Mouse (Mus musculus): ENCODE measurements around the gene Cntnap2. TPM values are rescaled to one million over a fixed set of nuclear protein-coding genes. Genes with fewer than 3 reads are reported as not detected.

The Cntnap2 gene
- polyA plus RNA-seq, 2 experiments from 2014 or later, result 0.07 TPM; not detected in 1

- no peak for ATAC-seq
Measured at GRCm38 (mm10) chr6:45945144-45945985, 886.2 kb downstream of the Cntnap2 start.

GRCm38 (mm10) chr6:45954773-45955172, 895.6 kb downstream of the Cntnap2 start:
- no peak for ATAC-seq

GRCm38 (mm10) chr6:45964494-45964893, 905.3 kb downstream of the Cntnap2 start:
- ATAC-seq, result no peak

GRCm38 (mm10) chr6:45974471-45975154, 915.5 kb downstream of the Cntnap2 start:
- no peak for ATAC-seq

GRCm38 (mm10) chr6:45979171-45979570, 920.0 kb downstream of the Cntnap2 start:
- ATAC-seq, result no peak

DNA sequence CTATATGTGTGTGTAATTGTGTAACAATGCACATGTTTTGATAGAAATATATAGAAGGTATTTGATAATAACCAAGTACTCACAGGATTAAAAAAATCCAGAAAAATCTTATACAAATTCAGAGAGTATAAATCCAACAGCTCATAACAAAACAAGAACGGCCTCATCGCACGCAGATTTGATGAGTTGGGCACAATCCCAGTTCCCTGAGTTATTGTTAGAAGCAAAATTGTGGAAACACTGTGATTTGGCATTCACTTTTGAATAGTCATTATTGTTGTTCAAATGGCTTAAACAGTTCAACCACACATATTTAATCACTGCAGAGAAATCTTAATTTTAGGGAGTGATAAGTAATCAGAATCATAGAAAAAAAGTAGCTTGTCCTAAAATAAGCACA, 928.9 kb downstream of the Cntnap2 start:
- no peak for ATAC-seq

- ATAC-seq, result no peak
Measured at GRCm38 (mm10) chr6:45991086-45991485, 931.9 kb downstream of the Cntnap2 start.

DNA sequence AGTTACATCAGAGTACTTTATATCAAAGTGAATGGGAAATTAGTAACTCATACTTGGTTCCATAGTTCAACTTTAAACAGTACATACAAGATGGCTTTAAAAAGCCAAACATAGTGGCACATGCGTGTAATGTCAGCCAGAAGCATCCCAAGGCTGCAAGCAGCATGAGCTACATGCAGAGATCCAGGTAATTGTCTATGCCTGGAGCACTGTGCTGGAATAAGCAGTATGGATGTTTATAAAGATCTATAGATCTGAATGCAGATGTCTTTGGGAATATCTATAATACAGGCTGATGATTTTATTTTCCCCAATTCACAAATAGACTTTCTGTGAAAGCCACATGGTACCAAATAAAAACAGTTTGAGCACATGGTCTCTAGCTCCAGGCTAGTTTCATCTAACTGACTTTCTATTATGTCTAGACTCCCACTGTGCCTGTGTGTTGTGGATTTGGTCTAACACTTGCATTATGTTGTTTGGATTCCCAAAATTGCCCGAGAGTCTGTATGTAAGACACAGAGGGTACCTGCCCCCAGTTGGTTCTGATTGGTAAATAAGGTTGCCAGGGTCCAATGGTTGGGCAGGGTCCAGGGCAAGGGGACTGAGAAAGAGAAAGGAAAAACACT, 963.5 kb downstream of the Cntnap2 start:
- no peak for ATAC-seq

GRCm38 (mm10) chr6:46031821-46032594, 972.9 kb downstream of the Cntnap2 start:
- no peak for ATAC-seq

- ATAC-seq, result no peak
Measured at GRCm38 (mm10) chr6:46033108-46033507, 974.0 kb downstream of the Cntnap2 start.

- no peak for ATAC-seq
Measured at GRCm38 (mm10) chr6:46040671-46041070, 981.5 kb downstream of the Cntnap2 start.

DNA sequence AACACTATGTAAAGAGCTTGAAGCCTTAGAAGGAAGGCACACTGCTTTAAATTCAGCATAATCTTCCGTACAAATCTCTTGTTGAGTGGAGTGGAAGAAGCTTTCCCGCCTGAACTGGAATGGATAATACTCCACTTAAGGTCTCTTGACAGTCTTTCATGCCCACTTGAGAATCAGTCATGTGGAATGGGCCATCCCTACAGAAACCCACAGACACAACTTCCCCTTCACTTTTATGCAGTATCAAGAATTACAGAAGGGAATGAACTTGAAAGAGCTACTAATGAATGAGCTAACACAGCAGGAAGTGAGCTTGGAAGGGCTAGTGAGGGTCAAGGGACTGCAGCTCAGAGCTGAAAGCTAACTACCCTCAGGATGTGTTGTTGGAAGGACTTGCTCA, 1021.1 kb downstream of the Cntnap2 start:
- no peak for ATAC-seq

DNA sequence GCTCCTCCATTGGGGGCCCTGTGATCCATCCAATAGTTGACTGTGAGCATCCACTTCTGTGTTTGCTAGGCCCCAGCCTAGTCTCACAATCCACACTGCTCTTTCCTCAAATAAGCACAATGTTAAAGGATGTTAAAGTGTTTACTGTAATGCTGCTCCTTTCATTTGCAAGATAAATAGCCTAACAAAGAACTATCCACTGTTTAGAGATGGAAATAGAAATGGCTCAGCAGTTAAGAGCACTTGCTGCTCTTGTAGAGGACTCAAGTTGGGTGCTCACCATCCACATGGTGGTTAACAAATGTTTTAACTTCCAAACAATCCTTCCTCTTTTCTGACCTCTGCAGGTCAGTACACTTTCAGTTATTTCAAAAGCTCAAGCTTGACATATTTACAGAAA, 1022.3 kb downstream of the Cntnap2 start:
- no peak for ATAC-seq

DNA sequence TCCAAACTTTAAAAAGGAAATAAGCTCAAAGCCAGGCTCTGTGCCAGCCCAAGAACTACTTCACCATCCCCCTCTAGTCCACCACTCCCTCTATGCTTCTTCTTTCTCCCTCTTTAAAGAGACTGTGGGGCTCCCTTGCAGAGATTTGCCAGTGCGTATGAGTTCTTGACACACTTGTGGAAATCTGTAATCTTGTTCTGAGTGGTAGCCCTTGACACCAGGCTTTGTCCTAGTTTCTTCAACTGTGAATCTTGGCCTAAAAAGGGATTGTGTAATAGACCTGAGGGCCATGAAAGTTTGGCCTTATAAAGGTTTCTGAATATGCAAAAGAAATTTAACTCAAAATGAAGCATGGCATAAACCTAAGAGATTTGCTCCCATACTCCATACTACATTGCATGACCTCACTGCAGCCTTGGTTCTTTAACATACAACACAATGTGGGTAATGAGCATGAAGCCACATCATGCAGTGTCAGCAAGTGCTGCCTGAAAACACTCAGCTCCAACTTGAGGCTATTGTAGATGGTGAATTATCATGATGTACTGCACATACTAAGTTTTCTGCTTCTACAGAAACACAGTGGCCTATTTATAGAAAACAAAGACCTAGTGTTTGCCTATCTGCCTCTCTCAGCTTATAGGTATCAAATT, 1084.2 kb downstream of the Cntnap2 start:
- no peak for ATAC-seq

DNA sequence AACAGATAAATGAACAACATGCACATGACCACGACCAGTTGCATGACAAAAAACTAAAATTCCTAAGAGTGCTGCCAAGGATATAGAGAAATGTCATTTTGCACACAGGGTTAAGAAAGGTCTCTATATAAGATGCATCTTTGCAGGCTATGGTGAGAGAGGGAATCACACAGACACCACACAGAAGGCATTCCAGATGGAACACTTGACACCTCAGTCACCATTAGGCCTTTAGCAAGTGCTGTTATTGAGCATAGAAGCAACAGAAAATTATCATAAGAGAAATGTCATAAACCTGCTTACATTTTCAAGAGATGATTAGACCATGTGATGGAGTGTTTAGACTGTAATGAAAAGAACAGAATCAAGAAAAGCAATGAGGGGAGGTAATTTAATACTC, 1107.7 kb downstream of the Cntnap2 start:
- no peak for ATAC-seq

DNA sequence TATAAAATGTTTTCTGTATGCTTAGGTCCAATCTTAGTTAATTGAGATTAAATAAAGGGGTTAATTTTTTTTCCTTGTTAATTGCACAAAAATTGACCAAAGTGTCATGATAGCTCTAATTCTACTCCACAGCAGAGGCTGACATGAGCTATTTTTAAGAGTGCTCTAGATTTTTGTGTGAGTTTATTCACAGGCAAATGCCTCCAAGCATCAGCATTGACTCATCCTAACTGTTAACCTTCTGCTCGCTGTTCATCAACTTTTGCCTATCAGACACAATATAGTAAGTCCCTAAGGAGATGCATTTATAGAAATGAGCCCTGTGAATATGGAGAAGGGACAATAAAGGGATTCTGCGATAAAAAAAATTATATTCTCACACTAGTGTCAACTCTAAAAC, 1138.1 kb downstream of the Cntnap2 start:
- no peak for ATAC-seq

GRCm38 (mm10) chr6:46201828-46202227, 1142.7 kb downstream of the Cntnap2 start:
- ATAC-seq, result no peak

DNA sequence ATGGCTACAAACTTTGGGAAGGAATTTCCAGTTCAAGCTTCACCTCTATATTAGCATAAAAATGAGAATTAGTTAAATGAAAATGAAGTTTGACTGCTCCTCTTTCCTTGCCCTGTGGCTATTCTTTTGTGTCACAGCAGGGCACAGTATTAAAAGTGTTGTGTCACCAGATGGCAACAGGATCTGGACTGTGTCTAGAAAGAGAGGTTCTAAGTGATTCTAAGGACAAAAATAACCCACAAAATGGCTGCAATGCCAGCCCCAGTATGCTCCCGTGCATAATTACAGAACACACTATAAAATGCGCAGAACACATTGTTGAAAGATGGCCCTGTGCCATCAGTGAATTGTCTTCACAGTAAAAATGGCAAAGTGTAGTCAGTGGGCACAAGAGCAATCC, 1146.4 kb downstream of the Cntnap2 start:
- no peak for ATAC-seq

DNA sequence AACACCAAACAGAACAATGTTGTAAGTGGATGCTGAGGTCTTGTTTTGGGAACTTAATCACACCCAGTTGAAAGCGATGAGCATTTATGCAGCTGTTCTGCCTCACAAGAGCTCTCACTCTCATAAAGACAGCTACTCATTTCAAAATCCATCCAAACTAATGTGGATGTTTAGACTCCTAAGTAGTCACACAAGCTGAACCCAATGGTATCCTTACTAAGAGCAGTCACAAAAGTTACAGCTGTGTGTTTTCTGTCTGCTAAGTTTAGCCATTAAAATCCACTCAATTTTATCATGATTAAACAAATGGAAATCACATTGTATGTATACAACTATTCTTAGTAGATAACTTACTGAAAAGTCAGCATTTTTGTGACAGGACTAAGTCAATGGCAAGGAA, 1173.7 kb downstream of the Cntnap2 start:
- ATAC-seq, result no peak

DNA sequence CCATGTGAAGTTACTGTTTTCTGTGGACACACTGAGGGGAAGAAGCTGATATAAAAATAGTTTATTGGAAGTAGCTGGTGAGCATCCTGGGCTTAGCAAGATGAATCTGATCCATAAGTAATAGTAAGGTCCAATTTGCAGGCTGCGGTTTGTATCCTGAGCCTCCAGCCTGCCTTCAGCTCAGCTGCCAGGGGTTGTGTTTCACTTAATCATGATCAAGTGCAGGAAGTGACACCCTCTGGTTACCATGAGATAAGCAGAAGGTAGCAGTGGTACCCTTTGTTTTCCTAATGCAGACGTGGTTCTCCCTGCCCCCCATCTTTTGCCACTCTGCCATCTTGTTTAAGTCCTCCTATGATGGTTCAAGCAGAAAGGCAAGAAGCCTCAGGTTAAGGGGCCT, 1181.2 kb downstream of the Cntnap2 start:
- ATAC-seq, result no peak

GRCm38 (mm10) chr6:46263171-46263570, 1204.0 kb downstream of the Cntnap2 start:
- ATAC-seq, result no peak

GRCm38 (mm10) chr6:46346946-46347345, 1287.8 kb downstream of the Cntnap2 start:
- no peak for ATAC-seq
